Mouse (Mus musculus) intestine, embryonic 14.5 days (tissue): Measurements from ENCODE around the gene Hcrtr1. TPM values are rescaled to one million over a fixed set of nuclear protein-coding genes. Genes with fewer than 3 reads are reported as not detected.
A peak's percentile ranks its signal among the peaks of the same experiment; 100 is the strongest.

Experiments used
- ATAC-seq: fragments of 200-750 bp; cut with Nextera tagmentation; replicated peaks from 2 replicates; pipeline ENCODE4 v1.8.0; 2017; ENCODE audit warnings: low read depth, moderate number of reproducible peaks, moderate TSS enrichment, moderate library complexity; ENCODE audit not compliant: low FRiP score, low TSS enrichment
- DNase-seq: peaks from one replicate; pipeline ENCODE4 v3.0.0-alpha.2; 2018; ENCODE audit warnings: low spot score
- H3K27ac ChIP-seq: fragments of 300-500 bp; sonication (generic); 2 replicates; pipeline ENCODE4 v1.5.1; 2014; ENCODE audit warnings: low read depth, mild to moderate bottlenecking, control low read depth
- H3K27me3 ChIP-seq: fragments of 300-500 bp; sonication (generic); replicated peaks from 2 replicates; pipeline ENCODE4 v1.6.1; 2014; ENCODE audit warnings: low read length, control low read depth; ENCODE audit not compliant: control insufficient read depth, insufficient read depth
- H3K36me3 ChIP-seq: fragments of 300-500 bp; sonication (generic); 2 replicates; pipeline ENCODE4 v1.6.1; 2014; ENCODE audit warnings: low read length, control low read depth; ENCODE audit not compliant: control insufficient read depth, insufficient read depth
- H3K4me1 ChIP-seq: fragments of 300-500 bp; sonication (generic); replicated peaks from 2 replicates; pipeline ENCODE4 v1.6.1; 2014; ENCODE audit warnings: low read length, control low read depth, mixed read lengths; ENCODE audit not compliant: control insufficient read depth, insufficient read depth
- H3K4me2 ChIP-seq: fragments of 300-500 bp; sonication (generic); 2 replicates; pipeline ENCODE4 v1.6.1; 2014; ENCODE audit warnings: low read length
- H3K4me3 ChIP-seq: fragments of 300-500 bp; sonication (generic); 2 replicates; pipeline ENCODE4 v1.5.1; 2014; ENCODE audit warnings: low read depth, low read length, control low read depth, mixed read lengths
- H3K9ac ChIP-seq: fragments of 300-500 bp; sonication (generic); 2 replicates; pipeline ENCODE4 v1.6.1; 2014; ENCODE audit warnings: mild to moderate bottlenecking, low read length
- H3K9me3 ChIP-seq: fragments of 300-500 bp; sonication (generic); 2 replicates; pipeline ENCODE4 v1.6.1; 2016; ENCODE audit warnings: low read length, control low read depth; ENCODE audit not compliant: control insufficient read depth
- WGBS: fragments of 180-500 bp; shearing (Covaris S2); extraction: QIAGEN DNeasy Blood & Tissue Kit; methylation state at CpG from one replicate; pipeline ENCODE4 v1.1.7; 2014; 5-methylcytosine and 5-hydroxymethylcytosine counted together
- polyA plus RNA-seq: library from polyadenylated mRNA; unstranded; fragments of >200 nt; fragmentation: Nextera tagmentation; extraction: Ambion mirVana; gene quantifications from 2 replicates; pipeline ENCODE4 v1.2.1, GENCODE M21; 2014

The Hcrtr1 gene
- polyA plus RNA-seq, 1 experiment from 2014 or later, result not detected

DNA sequence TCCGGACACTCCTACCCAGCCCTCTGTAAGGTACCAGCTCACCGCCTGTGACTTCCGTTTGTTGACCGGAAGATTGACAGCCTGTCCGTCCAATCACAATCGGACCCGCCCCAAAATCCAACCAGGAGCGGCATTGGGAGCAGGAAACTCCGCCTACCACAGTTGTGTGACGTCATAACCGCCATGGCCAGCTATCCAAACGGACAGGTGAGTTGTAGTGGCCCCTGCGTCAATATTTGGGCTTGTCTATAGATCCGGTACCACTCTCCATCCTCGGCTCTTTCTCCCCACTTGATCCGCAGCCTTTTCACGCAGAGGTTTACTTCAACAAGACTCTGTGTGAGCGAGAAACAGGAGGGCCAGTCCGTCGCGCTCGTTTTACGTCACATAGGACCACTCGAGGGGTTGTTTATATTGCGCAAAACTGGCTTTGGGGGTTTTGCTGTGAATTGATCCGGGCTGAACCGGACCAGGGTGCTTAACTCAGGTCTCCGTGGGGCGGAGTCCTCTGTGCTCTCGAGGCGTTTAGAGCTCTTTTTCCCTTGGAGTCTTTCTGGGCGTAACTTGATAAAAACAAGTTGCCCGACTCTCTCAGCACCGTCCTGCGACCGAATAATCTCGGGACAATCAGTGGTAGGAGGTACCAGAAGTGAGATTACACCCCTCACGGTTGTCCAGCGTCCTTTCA is 31.6 kb downstream of the Hcrtr1 start:
- WGBS, result under 1% methylated on average over 39 of the region's 39 CpGs
- 0 out of 2 replicates have a peak, but pooled peaks cover 2% of the 10 kb centered on the region for H3K9me3 ChIP-seq
- ATAC-seq, result peak; percentile 93
- H3K4me1 ChIP-seq, result peaks cover 12% of the 10 kb centered on the region
- DNase-seq, result peak; percentile 100
- no peaks in the 10 kb centered on the region for H3K27me3 ChIP-seq
- no peaks in the 10 kb centered on the region for H3K36me3 ChIP-seq
- peak overlapping the region; percentile 66 for H3K9ac ChIP-seq
- peak overlapping the region; percentile 75 for H3K4me2 ChIP-seq
- peak overlapping the region; percentile 67 for H3K27ac ChIP-seq
- peak overlapping the region; percentile 96 for H3K4me3 ChIP-seq

DNA sequence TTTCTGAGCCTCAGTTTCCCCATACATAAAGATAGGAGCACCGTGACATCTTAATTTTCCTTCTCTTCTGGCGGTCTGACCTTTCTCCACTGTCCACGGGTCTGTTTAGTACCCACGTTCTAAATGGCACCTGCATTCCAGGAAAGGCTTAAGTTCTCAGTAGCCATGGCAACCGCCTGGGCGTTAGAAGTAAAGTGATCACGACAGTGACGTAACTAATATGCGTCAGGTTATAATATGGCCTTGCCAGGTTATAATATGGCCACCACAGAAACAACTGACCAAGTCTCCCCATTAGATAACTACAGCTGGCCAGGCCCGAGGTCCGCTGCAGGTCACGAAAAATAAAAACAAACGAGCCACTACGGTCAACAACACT is 32.1 kb downstream of the Hcrtr1 start:
- Histone ChIP-seq H3K9ac (peak overlapping the region; percentile 66; the same call in 1 of the 2 replicates), H3K27ac (peak overlapping the region; percentile 67), H3K4me1 (peaks cover 16% of the 10 kb centered on the region), H3K4me2 (peak overlapping the region; percentile 75), H3K4me3 (peak overlapping the region; percentile 96), H3K9me3 (0 out of 2 replicates have a peak, but pooled peaks cover 2% of the 10 kb centered on the region), H3K27me3 (no peaks in the 10 kb centered on the region), H3K36me3 (no peaks in the 10 kb centered on the region)
- ATAC-seq (peak; percentile 64), DNase-seq (no peak)
- WGBS, result 12% methylated on average over 14 of the region's 14 CpGs

DNA sequence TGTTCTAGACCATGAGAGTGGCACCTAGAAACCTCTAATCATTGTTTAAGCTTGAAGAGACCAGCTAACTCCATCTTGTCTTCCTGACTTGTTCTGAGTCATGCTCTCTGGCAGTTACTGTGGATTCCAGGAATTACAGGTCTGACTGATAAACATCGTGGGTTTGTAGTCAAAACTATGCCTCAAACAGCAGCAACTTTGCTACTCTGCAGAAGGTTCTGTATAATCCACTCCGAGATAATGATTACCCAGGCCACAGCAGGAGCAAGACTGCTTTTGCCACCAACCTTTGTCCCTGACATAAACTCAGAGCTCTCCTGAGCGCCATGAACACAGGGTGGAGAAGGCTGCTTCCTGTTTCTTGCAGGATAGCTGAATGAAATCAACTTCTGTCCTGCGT is 34.6 kb downstream of the Hcrtr1 start:
- Histone ChIP-seq H3K9ac (no peak overlapping the region), H3K27me3 (no peaks in the 10 kb centered on the region), H3K4me2 (no peak overlapping the region), H3K27ac (peak overlapping the region; percentile 17; the same call in 1 of the 2 replicates), H3K4me1 (peaks cover 29% of the 10 kb centered on the region), H3K36me3 (no peaks in the 10 kb centered on the region), H3K4me3 (no peak overlapping the region), H3K9me3 (0 out of 2 replicates have a peak, but pooled peaks cover 2% of the 10 kb centered on the region)
- WGBS, result 62% methylated on average over 4 of the region's 4 CpGs
- DNase-seq, result no peak
- ATAC-seq, result no peak

DNA sequence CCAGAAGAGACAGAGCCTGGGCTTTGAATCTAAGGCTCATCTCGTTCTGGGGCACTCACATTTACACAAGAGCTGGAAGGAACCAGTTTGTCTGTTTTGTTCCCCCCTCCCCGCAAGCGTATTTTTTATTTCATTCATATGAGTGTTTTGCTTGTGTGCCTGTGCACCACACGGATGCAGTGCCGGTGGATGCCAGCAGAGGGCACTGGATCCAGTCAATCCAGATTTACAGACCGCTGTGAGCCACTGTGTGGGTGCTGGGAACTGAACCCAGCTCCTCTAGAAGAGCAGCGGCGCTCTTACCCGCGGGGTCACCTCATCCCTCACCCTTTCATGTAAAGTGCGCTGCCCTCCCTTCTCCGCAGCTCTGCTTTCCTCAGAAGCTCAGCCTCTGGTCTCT is 35.5 kb downstream of the Hcrtr1 start:
- Histone ChIP-seq H3K4me3 (no peak overlapping the region), H3K27ac (no peak overlapping the region), H3K4me2 (no peak overlapping the region), H3K9me3 (0 out of 2 replicates have a peak, but pooled peaks cover 2% of the 10 kb centered on the region), H3K4me1 (peaks cover 27% of the 10 kb centered on the region), H3K9ac (no peak overlapping the region), H3K36me3 (peaks cover 2% of the 10 kb centered on the region), H3K27me3 (no peaks in the 10 kb centered on the region)
- ATAC-seq, result no peak
- WGBS, result 77% methylated on average over 12 of the region's 12 CpGs
- DNase-seq, result no peak

DNA sequence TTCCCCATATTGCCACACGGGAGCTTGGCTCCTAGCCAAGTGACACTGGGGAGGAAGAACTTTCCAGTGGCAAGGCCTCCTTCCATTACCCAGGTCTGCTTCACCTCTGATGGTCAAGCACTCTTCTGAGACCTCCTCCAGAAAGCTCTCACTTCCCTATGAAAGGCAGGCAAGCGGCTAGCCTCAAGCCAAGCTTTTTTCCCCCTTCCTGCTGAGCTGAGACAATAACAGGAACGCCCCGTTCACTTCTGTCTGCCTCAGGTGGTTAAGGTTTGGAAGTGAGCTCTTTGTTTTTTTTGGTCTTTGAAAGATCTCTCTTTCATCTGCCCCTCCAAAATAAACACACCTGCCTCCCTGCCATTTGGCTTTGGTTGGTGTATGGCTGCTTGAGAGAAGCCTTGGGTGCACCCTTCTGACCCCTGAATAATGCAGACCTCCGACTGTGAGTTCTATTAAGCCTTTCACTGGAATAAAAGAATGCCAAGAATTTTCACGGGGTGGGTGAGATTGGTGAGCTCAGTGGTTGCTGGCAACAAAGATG is 37.0 kb downstream of the Hcrtr1 start, which contains the start of gene Pef1:
Pef1 (plus strand) TSS at position 448 of the 541 bp plus-strand sequence.
- Histone ChIP-seq H3K9me3 (0 out of 2 replicates have a peak, but pooled peaks cover 2% of the 10 kb centered on the region), H3K27me3 (no peaks in the 10 kb centered on the region), H3K4me2 (no peak within 1 kb of the TSS), H3K36me3 (peaks cover 8% of the 10 kb centered on the region), H3K9ac (no peak within 1 kb of the TSS), H3K27ac (peak within 1 kb of the TSS; percentile 65; the same call in 1 of the 2 replicates), H3K4me1 (peaks cover 20% of the 10 kb centered on the region), H3K4me3 (no peak within 1 kb of the TSS)
- DNase-seq (no peak), ATAC-seq (no peak)
- WGBS, result 16% methylated on average over 6 of the region's 6 CpGs

DNA sequence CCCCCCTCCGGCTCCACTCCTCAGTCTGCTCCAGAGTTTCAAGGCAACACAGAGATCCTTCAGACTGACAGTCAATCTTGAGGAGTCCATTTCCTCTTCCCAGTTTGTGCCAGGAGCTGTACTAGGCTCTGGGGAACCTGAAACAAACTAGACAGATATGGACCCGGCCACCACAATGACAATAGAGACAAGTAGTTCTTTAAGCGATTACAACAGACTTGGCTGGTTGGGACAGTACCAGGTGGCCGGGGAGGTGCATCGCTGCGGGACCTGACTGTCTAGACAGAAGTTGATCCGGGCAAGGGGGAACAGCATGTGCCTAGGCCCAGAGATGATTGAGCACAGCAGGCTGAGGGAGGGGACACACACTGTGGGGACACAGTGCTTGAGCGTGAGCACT is 38.0 kb downstream of the Hcrtr1 start:
- H3K4me3 ChIP-seq, result no peak overlapping the region
- H3K9me3 ChIP-seq, result 0 out of 2 replicates have a peak, but pooled peaks cover 2% of the 10 kb centered on the region
- ATAC-seq (no peak), DNase-seq (no peak)
- no peak overlapping the region for H3K4me2 ChIP-seq
- WGBS, result 57% methylated on average over 8 of the region's 8 CpGs
- peaks cover 8% of the 10 kb centered on the region for H3K36me3 ChIP-seq
- H3K4me1 ChIP-seq, result peaks cover 16% of the 10 kb centered on the region
- no peaks in the 10 kb centered on the region for H3K27me3 ChIP-seq
- H3K9ac ChIP-seq, result no peak overlapping the region
- H3K27ac ChIP-seq, result no peak overlapping the region

DNA sequence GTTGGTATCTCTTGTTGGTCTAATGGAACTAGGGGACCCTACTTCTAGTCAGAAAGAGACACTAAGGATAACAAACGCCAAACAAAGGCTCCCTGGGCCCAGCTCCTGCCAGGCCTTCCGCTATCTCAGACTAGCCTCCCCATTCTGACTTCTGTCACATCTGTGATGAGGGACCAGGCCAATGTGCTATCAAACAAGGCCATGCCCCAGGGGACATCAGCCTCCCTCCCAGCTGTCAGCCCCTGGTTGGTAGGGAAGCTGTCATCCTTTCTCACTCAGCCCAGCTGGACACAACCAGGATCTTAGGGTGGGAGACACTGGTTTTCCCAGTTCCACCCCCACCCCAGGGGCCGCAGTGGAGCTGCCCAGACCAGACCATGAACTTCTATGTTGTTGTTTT is 44.0 kb downstream of the Hcrtr1 start:
- Histone ChIP-seq H3K4me3 (no peak overlapping the region), H3K27ac (no peak overlapping the region)
- WGBS, result 64% methylated on average over 3 of the region's 3 CpGs

DNA sequence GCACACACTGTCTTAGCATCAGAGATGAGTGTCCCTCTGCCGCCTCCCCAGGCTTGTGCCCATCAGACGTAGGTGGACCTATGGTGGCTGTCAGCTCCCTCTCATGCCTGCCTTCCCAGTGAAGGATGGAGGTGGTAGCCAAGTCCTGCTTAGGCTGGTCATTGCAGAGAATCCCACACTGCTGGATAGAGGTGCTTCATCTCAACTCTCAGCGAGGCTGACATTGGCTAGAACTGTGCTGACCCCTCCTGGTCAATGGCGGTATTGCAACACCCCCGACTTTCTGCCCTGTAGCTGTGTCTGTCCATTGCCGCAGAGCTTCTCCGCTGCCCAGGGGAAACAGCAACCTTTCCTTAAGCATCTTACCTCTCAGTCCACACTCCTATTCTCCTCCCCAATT is 51.9 kb downstream of the Hcrtr1 start:
- WGBS, result 12% methylated on average over 7 of the region's 7 CpGs
- Histone ChIP-seq H3K9ac (no peak overlapping the region), H3K27ac (no peak overlapping the region), H3K27me3 (0 out of 2 replicates have a peak, but pooled peaks cover 5% of the 10 kb centered on the region), H3K36me3 (peaks cover 4% of the 10 kb centered on the region; the same call in 1 of the 2 replicates), H3K4me1 (no peaks in the 10 kb centered on the region), H3K4me3 (no peak overlapping the region), H3K9me3 (no peaks in the 10 kb centered on the region), H3K4me2 (no peak overlapping the region)
- DNase-seq, result peak; percentile 100
- peak; percentile 20; the same call in 1 of the 2 replicates for ATAC-seq

More for the DNA sequence above, 44.0 kb downstream of the Hcrtr1 start:
- no peak overlapping the region for H3K4me2 ChIP-seq
- DNase-seq, result no peak
- H3K9ac ChIP-seq, result no peak overlapping the region
- no peaks in the 10 kb centered on the region for H3K4me1 ChIP-seq
- H3K36me3 ChIP-seq, result peaks cover 13% of the 10 kb centered on the region
- no peak for ATAC-seq
- H3K27me3 ChIP-seq, result no peaks in the 10 kb centered on the region
- no peaks in the 10 kb centered on the region for H3K9me3 ChIP-seq
